Mouse (Mus musculus) lung, embryonic 14.5 days (tissue): ENCODE measurements around the gene Nmur2. TPM values are rescaled to one million over a fixed set of nuclear protein-coding genes. Genes with fewer than 3 reads are reported as not detected.

ENCODE experiments used
- ATAC-seq: fragments of 200-750 bp; cut with Nextera tagmentation; 2 replicates; pipeline ENCODE4 v1.8.0; 2017; ENCODE audit warnings: mild to moderate bottlenecking, moderate TSS enrichment, moderate library complexity; ENCODE audit not compliant: insufficient read depth
- DNase-seq: peaks from one replicate; pipeline ENCODE4 v3.0.0-alpha.2; 2015
- H3K27ac ChIP-seq: fragments of 300-500 bp; sonication (generic); 2 replicates; pipeline ENCODE4 v1.5.1; 2014; ENCODE audit warnings: low read depth, mild to moderate bottlenecking, moderate library complexity
- H3K27me3 ChIP-seq: fragments of 300-500 bp; sonication (generic); 2 replicates; pipeline ENCODE4 v1.6.1; 2014; ENCODE audit warnings: low read length, control low read depth; ENCODE audit not compliant: insufficient read depth
- H3K36me3 ChIP-seq: fragments of 300-500 bp; sonication (generic); 2 replicates; pipeline ENCODE4 v1.6.1; 2014; ENCODE audit warnings: control low read depth; ENCODE audit not compliant: insufficient read depth
- H3K4me1 ChIP-seq: fragments of 300-500 bp; sonication (generic); 2 replicates; pipeline ENCODE4 v1.6.1; 2014; ENCODE audit warnings: antibody characterized with exemption, control low read depth; ENCODE audit not compliant: insufficient read depth
- H3K4me2 ChIP-seq: fragments of 300-500 bp; sonication (generic); 2 replicates; pipeline ENCODE4 v1.6.1; 2014; ENCODE audit warnings: mild to moderate bottlenecking
- H3K4me3 ChIP-seq: fragments of 300-500 bp; sonication (generic); 2 replicates; pipeline ENCODE4 v1.5.1; 2014; ENCODE audit warnings: low read depth, low read length
- H3K9ac ChIP-seq: fragments of 300-500 bp; sonication (generic); 2 replicates; pipeline ENCODE4 v1.6.1; 2014
- H3K9me3 ChIP-seq: fragments of 300-500 bp; sonication (generic); 2 replicates; pipeline ENCODE4 v1.6.1; 2016; ENCODE audit warnings: low read depth, low read length, control low read depth
- CTCF ChIP-seq: IDR thresholded peaks from 2 replicates; pipeline ENCODE4 v1.5.1; 2016; ENCODE audit warnings: antibody characterized with exemption, low read depth
- WGBS: fragments of 180-500 bp; shearing (Covaris S2); extraction: QIAGEN DNeasy Blood & Tissue Kit; methylation state at CpG from one replicate; pipeline ENCODE4 v1.1.7; 2014; 5-methylcytosine and 5-hydroxymethylcytosine counted together
- polyA plus RNA-seq: library from polyadenylated mRNA; unstranded; fragments of >200 nt; fragmentation: Nextera tagmentation; extraction: Ambion mirVana; gene quantifications from 2 replicates; pipeline ENCODE4 v1.2.1, GENCODE M21; 2014

Nmur2 gene
- polyA plus RNA-seq, 1 experiment from 2014 or later = not detected

DNA sequence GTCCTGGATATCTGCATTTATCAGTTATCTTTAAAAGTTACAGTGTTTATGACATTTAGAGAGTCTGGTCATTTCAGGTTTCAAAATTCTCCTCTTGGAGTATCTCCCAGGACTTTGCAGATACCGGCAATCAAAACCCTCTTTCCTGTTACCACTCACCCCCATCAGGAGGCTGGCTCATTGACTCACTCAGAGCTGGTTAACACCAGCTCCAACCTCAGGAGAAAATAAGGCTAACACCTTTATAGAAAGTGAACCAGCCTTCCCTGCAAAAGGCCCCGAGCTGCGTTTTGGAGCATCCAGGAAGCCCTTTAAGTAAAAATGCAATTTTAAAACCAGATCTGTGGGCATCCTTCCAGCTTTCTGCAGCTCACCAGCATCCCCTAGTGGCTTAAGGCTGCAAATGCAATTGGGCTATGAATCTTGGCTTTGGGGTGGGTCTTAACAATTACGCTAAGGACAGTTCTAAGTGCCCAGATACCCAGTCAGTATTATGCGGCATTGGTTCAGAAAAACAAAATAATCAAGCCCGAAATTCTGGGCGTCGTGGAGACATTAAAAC is 49.2 kb downstream of the Nmur2 start:
- no peak overlapping the region for H3K4me2 ChIP-seq
- H3K4me3 ChIP-seq = no peak overlapping the region
- H3K9ac ChIP-seq = no peak overlapping the region
- WGBS = 7% methylated on average over 8 of the region's 8 CpGs
- no peak for ATAC-seq
- TF ChIP-seq CTCF = peak; percentile 97
- H3K36me3 ChIP-seq = no peaks in the 10 kb centered on the region
- H3K27me3 ChIP-seq = no peaks in the 10 kb centered on the region
- DNase-seq = peak; percentile 82
- H3K27ac ChIP-seq = no peak overlapping the region
- no peaks in the 10 kb centered on the region for H3K4me1 ChIP-seq
- H3K9me3 ChIP-seq = no peaks in the 10 kb centered on the region

DNA sequence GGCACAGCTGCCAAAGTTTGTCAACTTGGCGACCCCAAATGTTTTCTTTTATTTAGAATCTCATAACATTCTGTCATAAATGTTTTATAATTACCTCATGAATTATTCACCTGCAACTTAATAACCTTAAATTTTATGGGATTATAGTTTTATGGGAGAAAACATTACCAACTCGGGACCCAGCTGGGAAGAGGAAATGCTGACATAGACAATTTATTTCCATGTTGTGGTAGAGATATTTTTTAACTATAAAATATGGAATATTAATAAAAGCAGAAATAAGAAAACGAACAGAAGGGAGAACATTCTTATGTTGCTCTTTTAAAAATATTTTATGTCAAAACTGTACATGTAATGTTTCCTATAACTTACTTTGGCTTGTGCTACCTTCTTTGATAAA is 56.2 kb downstream of the Nmur2 start:
- Histone ChIP-seq H3K4me1 (no peaks in the 10 kb centered on the region), H3K27ac (no peak overlapping the region), H3K9ac (no peak overlapping the region), H3K4me2 (no peak overlapping the region), H3K36me3 (no peaks in the 10 kb centered on the region), H3K4me3 (no peak overlapping the region), H3K27me3 (no peaks in the 10 kb centered on the region), H3K9me3 (no peaks in the 10 kb centered on the region)
- ATAC-seq (no peak), DNase-seq (no peak)
- no peak for TF ChIP-seq CTCF
- WGBS = 62% methylated on average over 3 of the region's 3 CpGs

DNA sequence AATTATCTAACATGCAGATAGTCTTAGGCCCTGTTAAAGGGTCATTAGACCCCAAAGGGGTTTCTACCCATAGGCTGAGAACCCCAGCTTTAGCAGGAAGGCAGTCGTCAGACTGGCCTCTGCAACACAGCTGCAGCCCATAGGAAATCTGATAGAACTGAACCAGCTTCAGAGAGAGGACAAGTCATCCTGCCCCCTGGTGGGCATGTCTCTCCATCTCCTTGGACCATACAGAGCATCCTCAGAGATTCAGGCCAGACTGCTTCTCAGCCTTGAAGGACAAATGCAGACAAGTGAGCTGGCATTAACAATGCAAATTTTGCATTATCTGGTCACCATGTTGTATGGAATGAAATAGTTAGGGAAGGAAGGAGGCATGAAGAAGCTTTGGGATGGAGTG is 59.2 kb downstream of the Nmur2 start:
- H3K36me3 ChIP-seq = no peaks in the 10 kb centered on the region
- no peaks in the 10 kb centered on the region for H3K4me1 ChIP-seq
- no peak overlapping the region for H3K27ac ChIP-seq
- H3K9me3 ChIP-seq = no peaks in the 10 kb centered on the region
- TF ChIP-seq CTCF = peak; percentile 57
- no peaks in the 10 kb centered on the region for H3K27me3 ChIP-seq
- no peak overlapping the region for H3K4me2 ChIP-seq
- H3K9ac ChIP-seq = no peak overlapping the region
- no peak overlapping the region for H3K4me3 ChIP-seq
- ATAC-seq (no peak), DNase-seq (peak; percentile 50)
- WGBS = 31% methylated on average over 1 of the region's 1 CpGs

DNA sequence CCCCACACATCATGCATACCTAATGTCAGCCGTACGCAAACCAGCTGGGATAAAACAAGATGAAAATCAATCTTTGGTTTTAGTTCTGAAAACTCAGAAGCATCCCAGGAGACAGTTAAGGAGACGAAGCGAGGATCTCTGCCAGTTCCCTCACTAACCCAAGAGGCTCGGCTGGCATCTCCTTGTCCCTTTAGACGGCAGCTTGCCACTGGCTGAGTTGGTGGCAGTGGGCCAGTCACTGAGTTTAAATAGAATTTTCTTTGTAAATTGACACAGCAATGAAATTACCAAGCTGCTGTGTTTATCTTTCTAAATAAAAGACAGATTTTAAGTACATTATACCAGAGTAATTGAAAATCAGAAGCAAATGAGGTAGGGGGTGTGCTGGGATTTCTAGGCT is 62.7 kb downstream of the Nmur2 start:
- Histone ChIP-seq H3K27me3 (no peaks in the 10 kb centered on the region), H3K27ac (no peak overlapping the region), H3K4me3 (no peak overlapping the region), H3K36me3 (no peaks in the 10 kb centered on the region), H3K9ac (no peak overlapping the region), H3K9me3 (no peaks in the 10 kb centered on the region), H3K4me2 (no peak overlapping the region), H3K4me1 (no peaks in the 10 kb centered on the region)
- no peak for TF ChIP-seq CTCF
- 61% methylated on average over 6 of the region's 6 CpGs for WGBS
- ATAC-seq = no peak
- DNase-seq = no peak
